Mouse (Mus musculus) stomach, postnatal 0 days (tissue): Measurements from ENCODE around the gene Pkd1l2.

Source experiments
- CTCF ChIP-seq: IDR thresholded peaks from 2 replicates; pipeline ENCODE4 v1.5.1; 2016; ENCODE audit warnings: antibody characterized with exemption, low read depth, mild to moderate bottlenecking, moderate library complexity
- EP300 ChIP-seq: optimal IDR thresholded peaks from 2 replicates; pipeline ENCODE3; 2016; ENCODE audit warnings: antibody characterized with exemption

DNA sequence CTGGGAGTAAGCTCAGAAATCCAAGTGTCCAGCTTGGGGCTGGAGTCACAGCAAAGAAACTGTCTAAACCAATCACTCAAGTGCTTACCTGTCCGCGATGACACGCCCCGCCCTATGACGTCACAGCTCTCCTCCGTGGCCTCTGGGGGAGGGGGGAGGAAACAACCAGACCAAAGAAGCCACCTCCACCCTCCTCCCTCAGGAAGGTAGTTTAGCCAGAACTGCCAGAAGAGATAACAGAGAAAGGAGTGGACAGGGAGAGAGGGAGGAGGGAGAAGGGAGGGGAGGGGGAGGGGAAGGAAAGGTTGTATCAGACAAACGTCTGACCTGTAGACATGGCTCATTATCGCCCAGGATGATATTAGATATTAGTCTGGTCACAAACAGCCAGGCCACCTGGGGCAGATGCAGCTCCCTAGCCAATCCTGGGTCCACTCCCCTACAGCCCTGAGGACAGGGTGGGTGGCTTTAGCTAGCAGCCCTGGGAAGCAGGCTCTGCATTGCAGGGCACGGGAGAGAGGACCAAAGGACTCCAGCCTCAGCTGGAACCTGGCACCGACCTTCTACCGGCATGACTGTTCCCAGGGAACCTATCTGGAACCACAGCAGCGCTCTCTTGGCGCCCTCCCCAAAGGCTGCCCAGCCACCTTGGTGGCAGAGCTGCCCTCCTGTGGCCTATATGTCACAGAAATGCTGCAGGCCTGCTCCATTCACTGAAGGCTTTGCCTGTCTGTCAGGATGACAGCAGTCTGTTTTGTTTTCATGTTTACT lies 33.6 kb upstream of the Pkd1l2 start:
- peak; percentile 62 for TF ChIP-seq CTCF
- no peak for TF ChIP-seq EP300
